Mouse (Mus musculus) thymus, adult 2 months (tissue): ENCODE data around the gene Ttc7b.

ENCODE experiments used
- CTCF ChIP-seq: fragments of 200-500 bp; IDR thresholded peaks from 2 replicates; pipeline ENCODE4 v1.5.1; 2012; ENCODE audit warnings: mild to moderate bottlenecking, control low read depth, low read length, moderate library complexity, borderline replicate concordance; ENCODE audit not compliant: control insufficient read depth, poor library complexity, insufficient read depth; ENCODE audit errors: extremely low read depth
- POLR2A ChIP-seq: fragments of 200-500 bp; IDR thresholded peaks from 2 replicates; pipeline ENCODE4 v1.6.1; 2012; ENCODE audit warnings: mild to moderate bottlenecking, low read length, control low read depth, moderate library complexity; ENCODE audit not compliant: control insufficient read depth, poor library complexity, insufficient read depth; ENCODE audit errors: extremely low read depth

GRCm38 (mm10) chr12:100331806-100332205, 188.8 kb downstream of the Ttc7b start:
- TF ChIP-seq POLR2A (no peak), CTCF (no peak)
